Mouse (Mus musculus) Muller cell, postnatal 12 days (primary cell): ENCODE results near the gene Mlc1.

Source experiments
- DNase-seq: peaks from one replicate; pipeline ENCODE4 v3.0.0-alpha.2; 2015; ENCODE audit errors: inconsistent ontology term

The Mlc1 gene

DNA sequence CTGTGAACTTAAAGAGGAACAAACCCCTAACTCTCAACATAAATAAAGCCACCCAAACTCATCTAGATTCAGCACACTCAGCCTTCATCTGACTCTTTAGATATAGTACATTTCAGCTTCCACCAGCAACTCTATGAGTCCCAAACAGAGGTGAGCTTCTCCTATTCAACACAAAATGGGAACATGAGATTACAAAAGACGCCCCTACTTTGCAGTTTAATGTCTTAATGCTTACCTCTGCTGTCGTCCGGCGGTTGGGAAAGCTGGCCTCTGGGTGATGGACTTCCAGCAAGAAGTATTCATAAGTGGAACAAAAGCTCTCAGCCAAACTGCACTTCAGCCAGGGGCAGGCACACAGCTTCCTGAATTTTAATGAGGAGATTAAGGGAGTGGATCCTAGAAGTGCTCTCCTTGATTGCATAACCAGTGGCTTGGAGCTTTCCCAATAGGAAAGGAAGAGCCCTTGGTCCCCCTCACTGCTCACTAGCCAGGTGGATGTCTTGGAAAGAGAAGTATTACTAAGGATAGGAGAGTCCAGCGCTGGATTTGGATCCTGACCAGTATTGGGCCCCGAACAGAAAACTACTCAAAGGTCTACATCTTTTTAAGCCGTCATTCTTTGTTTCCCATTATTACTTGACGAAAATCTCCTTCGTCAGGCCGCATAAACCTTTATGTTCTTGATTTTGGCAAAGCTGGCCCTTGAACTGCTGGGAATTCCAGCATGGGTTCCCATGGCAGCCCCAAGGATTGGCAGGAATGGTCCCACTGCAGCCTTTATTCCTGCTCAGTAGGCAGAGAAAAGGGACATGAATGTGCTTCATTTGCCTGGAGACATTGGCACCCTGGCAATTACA lies at the start of gene Mlc1:
Gene Mlc1, minus strand, starts transcription at position 727 of the 857 bp plus-strand sequence.
- peak; percentile 91 for DNase-seq

DNA sequence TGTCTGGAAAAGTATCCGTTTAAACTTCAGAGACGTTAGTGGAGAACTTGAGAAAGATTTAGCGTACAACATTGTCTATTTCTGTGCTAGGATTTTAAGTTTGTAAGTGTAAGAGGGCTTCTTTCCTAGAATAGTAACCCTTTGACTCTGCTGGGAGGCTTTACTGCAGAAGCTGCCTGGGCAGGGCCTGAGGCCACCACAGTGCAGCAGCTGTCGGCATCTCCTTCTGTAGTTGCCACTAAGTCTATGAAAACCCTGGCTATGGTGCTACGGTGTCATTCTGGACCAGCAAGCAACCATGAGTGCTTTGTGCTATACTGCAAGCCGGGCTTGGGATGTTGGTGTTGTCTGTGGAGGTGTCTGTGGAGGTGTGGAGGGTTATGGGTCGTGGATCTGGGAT lies 41.7 kb upstream of the Mlc1 start:
- DNase-seq, result no peak

DNA sequence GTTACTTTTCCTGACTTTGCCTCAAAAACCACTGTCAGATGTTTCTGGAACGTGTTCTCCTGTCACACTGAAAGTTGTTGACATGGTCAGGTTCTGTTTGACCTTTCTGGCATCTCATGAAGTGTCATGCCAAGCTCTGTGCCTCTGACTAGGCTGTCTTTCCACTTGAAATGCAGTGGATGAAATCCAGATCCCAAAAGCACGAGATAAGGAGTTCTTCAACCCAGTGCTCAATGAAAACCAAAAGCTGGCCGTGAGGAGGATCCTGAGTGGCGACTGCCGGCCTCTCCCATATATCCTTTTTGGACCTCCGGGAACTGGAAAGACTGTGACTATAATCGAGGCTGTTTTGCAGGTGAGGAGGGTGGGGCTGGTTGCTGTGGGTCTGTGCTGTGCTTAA lies 41.3 kb upstream of the Mlc1 start:
- no peak for DNase-seq

DNA sequence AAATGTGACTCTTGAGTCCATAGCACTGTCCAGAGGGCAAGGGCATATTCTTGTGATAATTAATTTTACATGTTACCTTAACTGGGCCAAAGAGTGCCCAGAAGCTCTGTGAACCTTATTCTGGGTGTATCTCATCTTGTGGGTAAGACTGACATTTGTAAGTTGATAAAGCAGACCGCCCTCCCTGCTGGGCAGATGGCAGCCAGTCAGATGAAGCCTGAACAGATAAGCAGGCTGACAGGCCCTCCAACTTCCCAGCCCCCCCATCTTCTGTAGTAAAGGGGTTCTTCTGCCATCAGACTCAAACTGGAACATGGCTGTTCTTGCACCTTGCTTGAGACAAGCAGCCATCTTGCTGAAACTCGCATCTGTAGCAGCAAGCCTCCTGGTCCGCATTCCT lies 37.9 kb upstream of the Mlc1 start:
- DNase-seq, result no peak

DNA sequence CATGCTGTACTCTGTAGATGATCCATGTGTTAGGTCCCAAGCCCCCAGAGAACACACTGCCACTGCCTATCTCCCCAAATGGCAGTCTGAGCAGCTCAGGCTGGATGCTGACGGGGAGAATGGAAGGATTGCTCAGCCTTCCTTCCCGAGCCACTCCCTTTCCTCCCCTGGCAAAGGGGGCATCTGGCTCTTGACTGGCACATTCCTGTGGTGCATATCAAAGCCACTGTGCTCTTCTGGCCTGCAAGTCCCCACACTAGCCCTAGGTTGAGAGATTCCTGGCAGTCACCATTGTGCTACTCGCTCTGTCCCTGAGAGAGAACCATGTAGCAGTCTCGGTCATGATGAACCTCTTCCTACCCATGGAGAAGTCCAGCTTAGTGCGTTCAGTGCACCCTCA lies 29.0 kb upstream of the Mlc1 start:
- peak; percentile 25 for DNase-seq

DNA sequence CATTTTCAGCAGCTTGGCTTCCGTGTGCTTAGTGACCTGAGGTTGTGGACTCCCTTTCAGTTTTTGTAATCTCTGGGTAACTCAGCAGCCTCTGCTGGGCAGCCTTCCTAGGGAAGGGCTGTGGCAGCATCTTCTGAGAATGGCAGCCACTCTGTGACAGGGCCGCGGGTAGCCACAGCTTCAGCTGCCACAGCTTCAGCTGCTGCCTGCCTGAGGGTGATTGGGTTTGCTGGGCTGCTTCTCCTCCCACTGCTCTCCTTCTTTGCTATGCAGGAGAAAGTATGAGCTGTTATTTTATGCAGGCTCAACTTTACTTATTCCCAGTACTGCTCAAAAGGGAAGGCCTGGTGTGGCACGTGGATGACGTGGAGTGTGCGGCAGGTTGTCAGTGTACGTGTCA lies 28.2 kb upstream of the Mlc1 start:
- no peak for DNase-seq

DNA sequence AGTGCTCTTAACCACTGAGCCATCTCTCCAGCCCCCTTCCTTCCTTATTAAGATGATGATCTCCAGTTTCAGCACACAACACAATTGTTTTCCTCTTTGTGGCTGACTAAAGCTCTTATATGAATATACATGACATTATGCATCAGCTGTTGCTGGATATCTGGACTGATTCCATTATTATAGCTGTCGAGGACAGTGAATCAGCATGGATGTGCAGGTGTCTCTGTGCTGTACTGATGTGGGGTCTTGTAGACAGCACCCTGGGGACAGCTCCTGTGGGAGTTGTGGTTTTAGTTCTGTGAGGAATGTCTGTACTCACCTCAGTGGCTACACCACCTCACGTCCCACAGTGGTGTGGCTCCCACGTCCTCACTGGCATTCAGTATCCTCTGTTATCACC lies 22.4 kb upstream of the Mlc1 start:
- DNase-seq, result no peak

DNA sequence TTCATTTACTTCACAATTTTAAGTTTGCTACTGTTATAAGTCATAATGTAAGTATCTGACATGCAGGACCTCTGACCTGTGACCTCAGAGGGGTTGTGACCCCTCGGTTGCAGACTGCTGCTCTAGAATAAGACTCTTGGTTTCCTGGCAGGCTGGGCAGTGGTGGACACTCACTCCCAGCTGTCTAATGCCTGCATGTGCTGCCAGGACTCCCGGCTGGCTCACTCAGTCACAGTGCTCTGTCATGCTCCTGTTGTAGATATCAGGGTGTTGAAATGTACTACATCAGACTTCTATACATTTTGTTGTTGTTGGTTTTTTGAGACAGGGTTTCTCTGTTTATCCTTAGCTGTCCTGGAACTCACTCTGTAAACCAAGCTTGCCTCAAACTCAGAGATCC lies 21.6 kb upstream of the Mlc1 start:
- no peak for DNase-seq

DNA sequence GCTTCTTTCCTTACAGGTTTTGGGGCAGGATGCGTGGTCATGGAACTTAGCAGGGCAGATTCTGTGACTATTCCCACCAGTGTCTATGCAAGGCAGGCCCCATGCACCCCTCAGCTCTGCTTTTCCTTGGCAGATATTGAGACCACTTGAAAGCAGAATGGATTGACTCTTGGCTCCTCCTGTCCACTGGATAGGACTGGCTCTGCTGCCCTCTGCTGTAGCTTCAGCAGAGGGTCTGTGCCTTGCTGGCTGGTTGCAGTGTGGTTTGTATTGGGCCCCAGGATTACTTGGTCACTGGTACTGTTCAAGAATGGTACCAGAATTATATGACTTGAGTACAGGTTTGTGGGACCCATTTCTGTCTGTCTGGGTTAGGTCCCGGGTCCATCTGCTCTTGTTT lies 20.3 kb upstream of the Mlc1 start:
- DNase-seq, result peak; percentile 16

DNA sequence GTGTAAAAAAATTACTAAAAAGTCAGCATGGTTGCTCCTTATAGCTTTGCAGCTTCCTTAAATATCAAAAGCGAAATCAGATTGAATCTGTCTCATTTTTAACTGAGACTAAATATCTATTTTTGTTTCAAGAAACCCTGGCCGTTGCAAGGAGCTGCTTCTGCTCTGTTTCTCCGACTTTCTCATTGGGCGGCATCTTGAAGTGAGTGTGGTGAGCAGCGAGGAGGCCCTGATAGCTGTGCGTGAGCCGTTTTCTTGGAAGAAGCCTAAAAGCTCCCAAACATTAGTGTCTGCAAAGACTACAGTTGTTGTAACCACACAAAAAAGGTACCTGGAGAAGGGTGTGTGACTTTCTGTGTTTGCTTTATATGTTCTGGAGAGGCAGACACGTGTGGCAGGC lies 19.8 kb upstream of the Mlc1 start:
- no peak for DNase-seq

DNA sequence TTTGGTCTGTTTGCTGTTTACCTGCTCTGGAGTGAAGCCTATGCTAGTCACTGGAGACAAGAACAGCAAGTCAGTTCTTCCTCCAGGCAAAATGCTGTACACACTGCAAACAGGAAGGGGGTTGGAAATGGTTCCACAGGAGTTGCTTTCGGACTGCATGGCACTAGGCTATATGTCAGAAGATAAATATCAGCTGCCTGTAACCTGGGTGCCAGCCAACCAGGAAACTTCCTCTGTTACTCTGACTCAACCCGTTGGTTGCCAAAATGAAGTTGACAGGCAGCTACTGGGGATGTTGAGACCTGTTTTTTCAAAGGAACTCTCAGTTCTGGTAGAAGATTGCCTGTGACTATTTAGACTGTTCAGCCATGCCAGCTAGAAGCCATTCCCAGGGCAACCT lies 10.4 kb upstream of the Mlc1 start:
- DNase-seq, result no peak

DNA sequence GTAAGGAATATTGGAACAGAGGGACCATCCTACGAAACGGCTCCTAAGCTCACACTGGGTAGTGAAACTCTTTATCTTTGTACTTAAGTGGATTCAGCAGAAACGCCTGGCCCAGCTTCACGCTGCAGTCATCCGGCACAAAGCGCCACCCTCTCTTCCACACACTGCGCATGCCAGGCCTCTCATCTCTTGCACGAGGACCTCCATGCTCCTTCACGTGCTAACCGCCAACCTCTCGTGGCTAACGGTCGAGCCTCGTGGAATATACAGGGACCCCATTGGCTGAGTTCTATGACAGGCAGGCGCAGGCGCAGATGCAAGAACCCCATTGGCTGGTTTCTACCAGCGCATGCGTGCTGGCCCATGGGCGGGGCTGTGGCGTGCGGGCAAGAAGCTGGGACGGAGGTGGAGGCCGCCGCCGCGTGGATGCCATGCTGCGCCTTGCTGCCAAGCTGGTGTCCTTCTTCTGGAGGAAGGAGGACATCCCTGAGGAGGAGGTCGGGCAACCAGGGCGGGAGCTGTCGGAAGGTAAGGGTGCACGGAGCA lies 3.8 kb upstream of the Mlc1 start, which contains the start of gene Mov10l1:
Gene Mov10l1, plus strand, starts transcription at position 376 of the 546 bp plus-strand sequence.
- no peak for DNase-seq

DNA sequence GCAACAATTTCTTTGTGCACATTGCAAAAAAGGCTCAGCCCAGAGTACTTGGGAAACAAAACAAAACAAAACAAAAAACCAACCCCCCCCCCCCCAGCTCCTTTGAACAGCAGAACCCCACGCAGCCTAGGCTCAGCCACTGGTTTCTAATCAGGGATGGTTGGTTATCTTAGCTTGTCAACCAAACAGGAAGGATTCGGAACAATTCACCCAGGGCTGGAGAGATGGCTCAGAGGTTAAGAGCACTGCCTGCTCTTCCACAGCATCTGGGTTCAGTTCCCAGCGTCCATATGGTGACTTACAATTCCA lies 285 bp upstream of the Mlc1 start:
- no peak for DNase-seq

DNA sequence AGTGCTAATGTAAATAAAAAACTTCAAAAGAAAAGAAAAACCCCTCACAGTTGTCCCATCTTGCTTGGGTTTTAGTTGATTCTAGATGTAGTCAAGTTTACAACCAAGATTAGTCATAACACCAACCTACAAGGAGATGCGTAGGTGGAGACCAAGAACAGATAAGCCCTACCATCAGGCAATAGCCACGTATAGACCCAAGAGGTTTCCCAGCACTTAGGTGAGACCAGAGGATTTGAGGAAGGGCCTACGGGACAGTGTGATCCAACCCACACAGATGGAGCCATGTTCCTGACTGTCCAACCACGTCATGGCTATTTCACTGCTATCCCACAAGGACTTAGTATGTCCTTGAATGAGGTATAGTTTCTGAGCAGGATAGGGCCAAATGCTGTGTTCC lies 6.5 kb downstream of the Mlc1 start:
- DNase-seq, result no peak

DNA sequence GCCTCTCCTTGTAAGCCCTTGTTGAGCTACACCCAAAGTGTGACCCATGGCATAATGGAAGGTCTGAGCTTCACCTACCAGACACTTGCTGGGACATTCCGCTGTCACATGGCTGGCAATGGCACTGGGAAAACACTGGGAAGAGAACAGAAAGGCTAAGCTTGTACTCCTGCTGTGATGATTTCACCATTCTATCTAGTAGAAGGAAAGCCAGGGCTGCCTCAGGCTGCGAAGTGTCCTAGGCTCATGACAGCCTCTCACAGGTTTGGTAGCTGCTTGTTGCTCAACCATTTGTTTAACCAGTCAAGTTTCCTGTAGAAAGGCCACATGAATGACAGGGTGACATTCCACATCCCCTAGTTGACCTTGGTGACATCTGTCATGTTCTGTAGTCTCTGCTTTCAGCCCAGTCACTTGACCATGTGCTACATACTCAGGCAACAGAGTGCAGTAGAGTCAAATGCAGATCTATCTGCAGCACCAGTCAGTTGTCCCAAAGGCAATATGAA lies 14.7 kb downstream of the Mlc1 start:
- DNase-seq, result no peak

DNA sequence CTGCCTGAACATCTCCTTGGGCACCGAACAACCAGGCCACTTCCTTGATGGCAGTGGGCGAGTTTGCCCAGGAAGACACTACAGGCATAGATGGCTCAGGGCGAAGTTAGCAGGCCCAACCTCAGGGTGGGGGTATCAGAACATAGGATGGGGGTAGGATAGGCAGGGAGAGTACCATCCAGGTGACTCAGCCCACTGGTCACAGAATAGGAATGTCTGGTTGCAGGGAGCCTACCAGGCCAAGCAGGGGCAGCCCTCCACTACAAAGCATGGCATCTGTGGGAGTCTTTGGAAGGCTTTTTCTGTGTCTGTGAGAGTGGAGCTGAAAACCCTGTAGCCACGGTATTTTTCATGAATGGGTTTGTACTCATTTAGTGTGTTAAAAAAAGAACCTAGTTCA lies 21.3 kb downstream of the Mlc1 start:
- peak; percentile 68 for DNase-seq

DNA sequence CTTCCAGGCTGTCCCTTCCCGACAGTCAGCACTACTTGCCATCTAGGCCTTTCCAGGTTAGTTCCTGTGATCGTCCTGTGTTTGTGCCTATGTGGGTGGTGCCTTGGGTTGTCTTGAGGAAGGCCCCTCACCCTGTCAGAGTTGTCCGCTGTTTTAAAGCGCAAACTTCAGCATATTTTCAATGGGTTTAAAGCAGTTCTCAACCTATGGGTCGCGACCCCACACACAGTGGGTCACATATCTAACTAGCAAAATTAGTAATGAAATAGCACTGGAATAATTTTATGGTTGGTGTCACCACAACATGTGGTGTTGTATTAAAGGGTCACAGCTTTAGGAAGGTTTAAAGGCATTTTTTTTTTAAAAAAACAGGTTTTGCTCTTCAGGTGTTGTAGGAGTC lies 23.5 kb downstream of the Mlc1 start:
- DNase-seq, result no peak

DNA sequence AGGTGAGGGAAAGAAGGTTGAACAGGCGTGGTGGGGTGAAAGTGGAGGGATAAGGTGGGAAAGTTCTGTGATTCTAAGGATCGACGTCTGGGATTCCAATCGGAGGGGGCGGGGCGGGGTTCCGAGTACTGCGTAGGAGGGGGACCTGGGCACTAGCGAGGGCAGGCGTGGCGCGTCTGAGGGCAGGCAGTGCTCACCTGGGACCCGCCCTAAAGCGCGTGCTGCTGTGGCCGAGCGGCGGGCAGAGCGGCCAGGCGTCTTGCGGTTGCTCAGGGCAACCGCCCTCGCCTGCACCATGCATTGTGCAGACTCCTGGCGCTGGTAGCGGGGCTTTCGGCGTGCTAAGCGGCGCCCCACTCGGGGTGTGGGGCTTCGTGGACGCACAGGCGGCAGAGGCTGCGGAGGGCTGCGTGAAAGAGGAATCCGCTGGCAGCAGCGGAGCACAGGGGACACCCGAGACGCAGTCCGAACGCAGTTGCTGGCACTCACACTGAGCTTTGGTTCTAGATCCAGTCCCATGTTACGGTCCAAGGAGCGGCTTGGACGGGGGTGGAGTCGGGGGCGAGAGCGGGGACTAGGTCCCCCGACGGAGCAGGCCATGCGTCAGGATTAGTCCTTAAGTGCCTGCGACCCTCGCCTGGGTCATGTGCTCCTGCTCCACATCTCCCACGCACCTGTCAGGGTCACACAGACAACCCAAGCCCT lies 24.3 kb downstream of the Mlc1 start, which contains the start of gene Ttll8:
Gene Ttll8, minus strand, starts transcription at position 51 of the 705 bp plus-strand sequence.
- DNase-seq, result peak; percentile 4

DNA sequence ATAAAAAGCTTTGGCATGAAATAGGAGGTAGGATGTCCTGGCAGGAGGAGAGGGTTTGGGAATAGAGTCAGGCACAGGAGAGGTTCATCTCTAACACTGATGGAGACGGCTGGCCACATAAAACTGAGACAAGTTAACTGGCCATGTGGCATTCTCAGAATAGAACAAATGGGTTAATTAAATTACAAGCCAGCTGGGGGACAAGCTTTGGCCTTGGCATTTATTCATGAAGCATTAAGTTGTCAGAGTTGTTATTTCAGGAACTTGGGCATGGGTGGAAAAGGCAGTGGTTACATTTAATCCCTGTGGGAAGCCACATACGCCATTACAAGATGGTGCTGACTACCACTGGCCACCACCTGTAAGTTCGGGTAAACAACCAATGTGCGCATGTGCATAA lies 27.6 kb downstream of the Mlc1 start:
- DNase-seq, result no peak

DNA sequence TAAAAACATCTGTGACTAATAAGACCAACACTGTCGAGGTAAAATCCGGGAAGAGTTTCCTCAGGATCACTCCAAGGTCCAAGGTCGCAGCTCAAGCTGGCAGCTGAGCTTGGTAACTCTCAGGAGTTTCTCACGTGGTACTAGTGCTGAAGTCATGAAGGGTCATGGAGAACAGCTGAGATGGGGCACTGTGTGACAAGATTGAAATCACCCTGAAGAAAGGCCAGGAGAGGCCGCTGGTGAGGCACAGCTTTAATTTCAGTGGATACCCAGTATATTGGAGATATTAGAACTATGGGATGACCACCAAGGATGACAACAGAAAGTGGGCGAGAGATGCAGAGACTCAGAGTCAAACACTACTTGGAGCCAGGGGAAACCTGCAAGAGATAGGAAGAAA lies 32.0 kb downstream of the Mlc1 start:
- DNase-seq, result no peak

DNA sequence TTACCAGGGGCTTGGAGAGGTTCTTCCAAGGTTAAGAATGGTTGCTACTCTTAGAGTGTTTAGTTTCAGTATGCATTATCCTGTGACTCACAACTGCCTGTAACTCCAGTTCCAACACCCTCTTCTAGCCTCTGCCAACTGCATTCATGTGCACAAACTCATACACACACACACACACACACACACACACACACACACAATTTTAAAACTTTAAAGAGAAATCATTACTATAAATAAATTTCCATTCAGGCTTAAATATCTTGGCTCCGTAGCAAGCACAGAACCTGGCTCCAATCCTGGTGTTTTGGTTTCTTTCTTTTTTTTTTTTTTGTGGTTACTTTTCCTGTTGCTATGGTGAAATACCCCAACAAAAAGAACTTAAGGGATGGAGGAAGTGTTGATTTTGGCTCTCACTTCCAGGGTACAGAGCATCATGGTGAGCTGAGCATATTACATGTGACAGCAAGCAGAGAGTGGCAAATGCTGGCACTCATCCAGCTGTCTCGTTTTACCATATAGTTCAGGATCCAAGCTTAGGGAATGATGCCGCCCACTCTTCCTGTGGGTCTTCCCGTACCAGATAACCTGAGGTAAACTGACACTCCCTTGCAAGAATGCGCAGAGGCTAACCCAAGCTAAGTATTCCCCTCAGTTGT lies 34.8 kb downstream of the Mlc1 start:
- DNase-seq, result peak; percentile 59

DNA sequence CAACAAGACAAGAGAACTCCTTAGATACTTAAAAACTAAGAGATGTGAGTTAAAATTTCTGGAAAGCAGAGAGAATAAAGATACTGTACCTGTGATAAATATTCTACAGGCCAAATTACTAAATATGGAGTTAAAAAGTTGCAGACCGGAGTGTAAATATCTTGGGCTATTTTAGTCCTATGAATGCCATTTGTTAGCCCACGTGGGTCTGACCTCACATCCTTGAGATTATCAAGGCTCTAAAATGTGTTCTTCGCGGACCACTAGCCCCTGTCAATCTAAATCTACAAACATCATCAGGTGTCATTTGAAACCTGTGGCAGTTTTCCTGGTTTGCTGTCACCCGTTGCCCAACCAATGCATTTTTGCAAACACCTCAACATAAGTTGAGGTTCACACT lies 36.0 kb downstream of the Mlc1 start:
- no peak for DNase-seq
